13 mouse cellular contexts compared by ENCODE assay signal in genomic region chr2:171712816-171713570, GRCm38 (mm10).
DNase-seq lines count a peak whose midpoint lies in the region; ATAC-seq lines count a peak whose summit lies in the region.
"Had no signal": no experiment of that assay in that cellular context is flagged by ENCODE, and none has a peak within 500 bp of the region (broad histone marks: within the 10 kb centered on the region; RNA-seq: fewer than 3 reads in every experiment).

No protein-coding gene starts in this region.

- 66% methylated on average over 11 of the region's 11 CpGs for WGBS in midbrain, embryonic 14.5 days
- WGBS in midbrain, embryonic 13.5 days = 68% methylated on average over 11 of the region's 11 CpGs
- 60% methylated on average over 11 of the region's 11 CpGs for WGBS in neural tube, embryonic 15.5 days

- no peak for ATAC-seq in midbrain, embryonic 14.5 days (ENCODE audit: low FRiP score, low TSS enrichment)
- ATAC-seq in midbrain, embryonic 13.5 days = no peak
- ATAC-seq in neural tube, embryonic 15.5 days (ENCODE audit: low FRiP score) = no peak
- ATAC-seq: lung, postnatal 0 days had no signal

- no peaks in the 10 kb centered on the region for H3K27me3 ChIP-seq in midbrain, embryonic 14.5 days (ENCODE audit: control insufficient read depth, insufficient read depth, low read length)
- H3K27me3 ChIP-seq in midbrain, embryonic 13.5 days = no peaks in the 10 kb centered on the region
- H3K27me3 ChIP-seq in neural tube, embryonic 15.5 days (replicated peaks) = no peaks in the 10 kb centered on the region
- H3K27me3 ChIP-seq: CH12.LX had no signal

- no peak overlapping the region for H3K4me2 ChIP-seq in midbrain, embryonic 14.5 days (ENCODE audit: low read length)
- no peak overlapping the region for H3K4me2 ChIP-seq in midbrain, embryonic 13.5 days (replicated peaks)
- no peak overlapping the region for H3K4me2 ChIP-seq in neural tube, embryonic 15.5 days
- H3K4me2 ChIP-seq: heart, embryonic 11.5 days; midbrain, embryonic 11.5 days had no signal

- H3K27ac ChIP-seq in midbrain, embryonic 14.5 days (replicated peaks; ENCODE audit: low read depth, low read length) = no peak overlapping the region
- no peak overlapping the region for H3K27ac ChIP-seq in midbrain, embryonic 13.5 days
- H3K27ac ChIP-seq in neural tube, embryonic 15.5 days (replicated peaks) = no peak overlapping the region
- H3K27ac ChIP-seq: gastrocnemius, adult 2 months had no signal

- H3K4me1 ChIP-seq in midbrain, embryonic 14.5 days (ENCODE audit: control insufficient read depth, insufficient read depth, low read length) = no peaks in the 10 kb centered on the region
- H3K4me1 ChIP-seq in midbrain, embryonic 13.5 days (replicated peaks) = no peaks in the 10 kb centered on the region
- 0 out of 2 replicates have a peak, but pooled peaks cover 3% of the 10 kb centered on the region for H3K4me1 ChIP-seq in neural tube, embryonic 15.5 days

- no peaks in the 10 kb centered on the region for H3K36me3 ChIP-seq in midbrain, embryonic 14.5 days (ENCODE audit: control insufficient read depth, insufficient read depth, low read length)
- no peaks in the 10 kb centered on the region for H3K36me3 ChIP-seq in midbrain, embryonic 13.5 days
- no peaks in the 10 kb centered on the region for H3K36me3 ChIP-seq in neural tube, embryonic 15.5 days

- peak; percentile 27 for DNase-seq in midbrain, embryonic 14.5 days
- DNase-seq in layer of hippocampus, adult 11-12 months (ENCODE audit: low spot score) = peak; percentile 55
- peak; percentile 10 to 55 for DNase-seq in left cerebral cortex, adult 9 months (ENCODE audit: low spot score in 2 of 2)
- DNase-seq in adipocyte (ENCODE audit: low spot score) = no peak
- no peak for DNase-seq in spleen, postnatal 36 days (ENCODE audit: low spot score in 2 of 2)
- DNase-seq: gastrocnemius, adult 2 months; kidney, adult 2 months had no signal

- H3K9ac ChIP-seq in midbrain, embryonic 14.5 days (replicated peaks; ENCODE audit: low read length) = no peak overlapping the region
- no peak overlapping the region for H3K9ac ChIP-seq in midbrain, embryonic 13.5 days (replicated peaks)
- H3K9ac ChIP-seq in neural tube, embryonic 15.5 days (replicated peaks) = no peak overlapping the region

- no peaks in the 10 kb centered on the region for H3K9me3 ChIP-seq in midbrain, embryonic 14.5 days (ENCODE audit: control insufficient read depth, low read length)
- H3K9me3 ChIP-seq in midbrain, embryonic 13.5 days = no peaks in the 10 kb centered on the region
- no peaks in the 10 kb centered on the region for H3K9me3 ChIP-seq in neural tube, embryonic 15.5 days (replicated peaks)

- H3K4me3 ChIP-seq in midbrain, embryonic 14.5 days (replicated peaks; ENCODE audit: low read depth, low read length) = no peak overlapping the region
- no peak overlapping the region for H3K4me3 ChIP-seq in midbrain, embryonic 13.5 days (replicated peaks)
- H3K4me3 ChIP-seq in neural tube, embryonic 15.5 days (replicated peaks) = no peak overlapping the region
- H3K4me3 ChIP-seq: gastrocnemius, adult 2 months had no signal

Comparison
In these comparisons a context has a peak if more than half of its experiments do, and no peak if none do; other contexts are left out.
1. DNase-seq: peak in midbrain, embryonic 14.5 days (single experiment), layer of hippocampus, adult 11-12 months (single experiment) and left cerebral cortex, adult 9 months (2 of 2); none in adipocyte (single experiment) and spleen, postnatal 36 days (0 of 2).